Mouse (Mus musculus) ovary, postnatal 10 days (tissue): ENCODE data around the gene Spata3.

Experiments
- DNase-seq: peaks from one replicate; pipeline ENCODE4 v3.0.0; 2022; ENCODE audit warnings: low spot score

Spata3 gene

DNA sequence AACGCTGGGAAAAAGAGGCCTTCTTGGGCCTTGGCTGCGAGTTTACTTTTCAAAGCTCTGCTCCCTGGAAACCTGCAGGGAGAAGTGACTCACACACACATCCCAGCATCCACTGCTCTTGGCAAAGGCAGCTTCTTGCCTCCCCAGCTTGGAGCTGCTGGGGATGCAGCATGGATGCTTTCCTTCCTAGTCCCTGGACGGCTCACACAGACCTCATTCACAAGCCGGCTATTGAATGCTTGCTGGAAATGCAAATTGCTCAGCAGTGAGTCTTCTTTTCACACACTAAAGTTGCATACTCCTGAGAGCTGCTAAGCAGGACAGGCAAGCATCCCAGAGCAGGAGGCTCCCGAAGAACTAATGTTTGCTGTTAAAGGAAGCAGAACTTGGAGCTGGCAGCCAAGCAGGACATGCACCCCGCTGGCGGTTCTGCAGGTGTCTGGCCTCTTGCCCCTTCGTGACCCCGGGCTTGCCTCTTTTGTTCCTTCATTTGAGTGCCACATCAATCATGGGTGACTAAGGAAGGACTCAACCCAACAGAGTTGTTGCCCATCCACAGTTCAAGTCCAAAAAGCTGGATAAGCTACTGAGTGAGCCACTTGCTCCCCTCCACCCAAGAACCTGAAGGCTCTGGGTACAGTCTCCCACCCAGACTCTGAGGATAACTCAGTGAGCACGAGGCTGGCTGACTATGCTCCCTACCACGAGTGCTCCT is 15.8 kb downstream of the Spata3 start:
- DNase-seq = no peak

DNA sequence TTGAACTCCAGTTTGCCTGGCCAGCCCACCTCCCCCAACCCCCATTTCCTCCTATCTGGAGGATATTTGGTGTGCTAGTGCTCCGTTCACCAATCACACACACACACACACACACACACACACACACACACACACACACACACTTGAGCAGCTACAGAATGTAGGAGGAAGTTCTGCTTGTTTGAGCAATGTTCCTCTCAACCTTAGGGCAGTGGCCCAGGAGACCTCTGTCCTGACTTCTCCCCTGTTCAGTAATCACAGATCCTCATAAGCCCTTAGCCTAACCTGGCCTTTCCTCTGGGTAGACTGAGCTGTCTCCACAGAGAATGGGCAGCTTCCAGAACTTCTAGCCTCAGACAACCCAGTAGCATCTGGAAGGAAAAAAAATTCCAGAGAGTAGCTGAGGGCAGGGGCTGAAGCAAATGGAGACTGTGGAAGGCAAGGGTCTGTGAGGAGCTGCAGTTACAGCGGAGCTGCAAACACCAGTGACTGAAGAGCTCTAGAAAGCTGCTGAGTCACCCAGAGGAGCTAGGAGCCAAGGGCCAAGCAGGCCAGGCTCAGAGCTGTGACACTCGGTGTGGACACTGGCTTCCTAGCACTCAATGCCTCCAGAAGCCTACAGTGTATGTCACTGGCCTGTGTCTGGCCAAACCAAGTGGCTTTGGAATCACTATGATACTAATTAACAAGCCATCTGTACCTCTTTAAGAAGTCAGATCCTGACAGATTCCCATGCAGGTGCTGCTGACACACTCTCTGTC is 21.8 kb downstream of the Spata3 start:
- DNase-seq = no peak

DNA sequence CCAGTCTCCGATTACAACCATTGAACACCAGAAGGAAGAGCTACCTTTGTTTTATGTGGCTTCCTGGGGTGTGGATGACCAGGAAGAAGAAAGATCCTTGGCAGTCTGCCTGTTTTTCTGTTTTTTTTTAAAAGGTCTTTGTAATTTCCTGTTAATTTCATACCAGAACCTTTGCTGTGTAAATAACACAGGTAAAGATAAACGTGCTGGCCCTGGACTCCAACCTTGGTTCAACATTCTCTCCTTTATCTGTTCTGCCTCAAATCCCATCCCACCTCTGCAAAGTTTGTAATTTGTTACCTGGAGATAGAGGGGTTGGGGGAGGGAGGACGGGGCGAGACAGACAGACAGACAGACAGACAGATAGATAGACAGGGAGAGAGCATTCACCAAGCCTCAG is 23.5 kb downstream of the Spata3 start:
- DNase-seq = no peak

DNA sequence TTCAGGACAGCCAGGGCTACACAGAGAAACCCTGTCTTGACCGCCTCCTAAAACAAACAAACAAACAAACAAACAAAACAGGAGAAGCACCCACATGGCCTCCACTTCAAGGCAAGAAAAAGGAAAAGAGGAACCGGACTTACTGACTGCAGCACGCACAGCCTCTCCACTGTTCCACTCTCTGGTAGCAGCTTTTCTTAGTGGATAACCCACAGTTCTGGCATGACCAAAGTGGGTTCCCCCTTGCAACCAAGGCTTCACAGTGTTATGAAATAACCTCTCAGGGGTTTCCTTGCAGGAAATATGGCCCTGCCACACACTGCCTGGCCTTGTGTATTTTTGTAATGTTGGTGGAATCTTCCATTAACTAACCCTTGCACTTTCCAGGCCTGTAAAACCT is 24.2 kb downstream of the Spata3 start:
- DNase-seq = no peak

DNA sequence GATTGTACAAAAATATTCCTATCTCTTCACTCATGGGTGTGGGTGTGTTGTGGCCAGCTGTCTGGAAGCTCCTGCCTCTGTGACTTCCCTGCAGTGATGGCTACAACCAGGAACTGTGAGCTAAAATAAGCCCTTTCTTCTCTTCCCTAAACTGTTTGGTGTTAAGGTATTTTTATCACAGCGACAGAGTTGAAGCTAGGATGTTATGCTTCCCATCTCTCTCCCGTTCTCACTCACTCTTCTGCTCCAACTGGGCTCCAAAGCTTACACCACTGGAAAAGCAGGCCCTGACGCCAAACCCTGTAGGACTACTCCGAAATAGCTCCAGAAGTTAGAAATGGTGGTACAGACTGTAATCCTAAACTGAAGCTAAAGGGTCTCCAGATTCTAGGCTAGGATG is 28.4 kb downstream of the Spata3 start:
- no peak for DNase-seq

DNA sequence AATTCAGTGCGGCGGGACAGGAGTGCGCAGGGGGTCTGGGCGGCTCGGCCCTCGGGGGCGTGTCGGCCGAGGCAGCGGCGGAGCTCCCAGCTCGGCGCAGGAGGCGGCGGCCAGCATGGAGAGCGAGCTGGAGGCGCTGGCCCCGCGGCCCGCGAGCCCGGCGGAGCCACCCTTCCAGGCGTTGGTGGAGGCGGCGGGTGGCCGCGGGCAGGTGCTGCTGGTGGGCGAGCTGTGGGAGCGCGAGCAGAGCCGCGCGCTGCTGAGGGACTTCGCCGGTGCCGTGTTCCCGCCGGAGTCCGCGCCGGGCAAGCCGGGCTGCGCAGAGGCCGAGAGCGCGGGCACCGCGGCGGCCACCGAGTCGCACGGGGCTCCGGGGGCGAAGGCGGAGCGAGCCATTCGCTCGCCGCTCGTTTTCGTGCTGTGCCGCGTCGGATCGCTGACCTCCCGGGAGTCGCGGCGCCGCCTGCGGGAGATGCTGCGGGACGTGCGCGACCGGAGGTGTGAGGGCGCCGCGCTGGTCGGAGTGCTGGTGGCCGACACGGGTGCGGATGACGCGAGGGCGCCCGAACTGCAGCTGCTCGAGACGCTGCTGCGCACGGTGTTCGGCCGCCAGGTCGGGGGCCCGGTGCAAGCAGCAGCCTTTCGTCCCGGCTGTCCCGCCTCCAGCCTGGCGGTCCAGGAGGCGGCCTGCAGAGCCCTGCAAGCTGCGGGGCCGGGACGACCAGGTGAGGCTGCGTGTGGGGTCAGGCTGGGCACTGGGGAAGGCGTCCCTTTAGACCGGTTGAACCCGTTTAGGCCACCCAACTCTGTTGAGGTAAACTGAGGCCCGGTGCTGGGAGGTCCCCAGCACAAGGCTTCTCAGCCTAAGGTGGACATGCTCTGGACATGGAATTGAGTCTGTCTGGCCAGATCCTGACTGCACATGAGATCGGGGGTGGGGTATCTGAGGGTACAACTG is 29.5 kb downstream of the Spata3 start, which contains the start of gene 2810459M11Rik:
TSS of gene 2810459M11Rik (plus strand) at position 16 of the 958 bp plus-strand sequence.
- no peak for DNase-seq

DNA sequence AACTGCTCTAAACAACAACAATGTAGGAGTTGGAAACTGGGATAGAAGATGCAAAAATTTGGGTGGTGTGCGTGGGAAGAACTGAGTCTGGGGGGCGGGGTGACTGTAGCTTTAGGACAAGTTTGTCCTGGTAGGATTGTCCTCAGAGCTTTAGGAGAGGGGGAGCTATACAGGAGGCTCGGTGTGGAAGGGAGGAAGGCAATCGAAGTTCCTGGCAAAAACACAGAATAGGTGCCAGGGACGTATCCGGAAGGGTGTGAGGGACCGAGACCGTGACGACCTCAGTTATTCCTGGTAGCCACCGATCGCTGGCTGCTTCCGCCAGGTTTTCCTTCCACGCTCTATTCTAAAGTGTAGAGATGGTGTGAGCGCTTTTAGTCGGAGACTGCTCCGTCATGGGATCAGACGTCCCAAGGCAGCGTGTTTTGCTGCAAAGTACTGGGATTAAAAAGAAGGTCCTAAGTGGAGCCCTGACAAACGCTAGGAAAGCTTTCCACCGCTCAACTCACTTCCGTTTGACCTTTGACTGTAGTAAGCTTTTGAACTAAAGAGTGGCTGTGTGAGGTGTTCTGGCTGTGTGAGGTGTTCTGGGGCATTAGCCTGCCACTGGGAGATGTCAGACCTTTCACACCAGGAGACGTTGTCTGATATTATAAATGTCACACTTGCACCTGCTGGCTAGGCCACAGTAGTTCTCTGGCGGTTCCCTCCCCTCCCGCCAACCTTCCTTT is 30.4 kb downstream of the Spata3 start:
- DNase-seq = no peak

DNA sequence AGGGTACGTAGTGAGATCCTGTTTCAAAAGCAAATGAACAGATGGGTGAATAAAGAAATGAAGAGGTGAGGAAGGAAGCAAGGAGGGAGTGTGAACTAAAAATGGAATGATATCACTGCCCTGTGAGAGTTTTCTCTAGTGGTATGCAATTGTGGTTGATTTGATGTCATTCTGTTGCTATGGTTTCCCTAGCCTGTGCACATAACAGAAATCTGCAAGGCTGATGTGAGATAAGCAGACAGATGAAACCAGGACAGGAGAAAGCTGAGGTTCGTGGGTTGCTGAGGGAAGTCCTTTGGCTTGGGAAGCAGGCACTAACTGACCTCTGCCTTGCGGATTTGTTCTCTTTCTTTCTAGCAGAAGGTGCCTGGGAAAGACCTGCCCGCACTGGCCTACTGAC is 31.6 kb downstream of the Spata3 start:
- no peak for DNase-seq

DNA sequence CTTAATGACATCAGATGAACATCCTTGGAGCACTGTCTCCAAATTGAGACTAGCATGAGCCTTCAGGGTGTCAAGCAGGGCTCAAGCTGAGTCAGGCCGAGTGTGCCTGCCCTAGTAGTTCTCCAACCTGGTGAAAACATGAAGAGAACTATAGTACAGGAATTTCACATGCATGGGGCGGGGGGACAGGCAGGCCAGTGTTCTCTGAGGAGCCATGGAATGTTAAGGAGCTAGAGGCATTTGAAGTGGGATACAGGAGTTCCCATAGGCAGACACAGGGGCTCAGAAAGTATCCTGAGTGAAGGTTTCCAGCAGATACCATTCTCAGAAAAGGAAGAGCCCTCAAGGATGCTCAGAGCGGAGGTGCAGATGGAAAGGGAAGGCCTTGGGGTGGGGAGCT is 32.1 kb downstream of the Spata3 start:
- DNase-seq = no peak

DNA sequence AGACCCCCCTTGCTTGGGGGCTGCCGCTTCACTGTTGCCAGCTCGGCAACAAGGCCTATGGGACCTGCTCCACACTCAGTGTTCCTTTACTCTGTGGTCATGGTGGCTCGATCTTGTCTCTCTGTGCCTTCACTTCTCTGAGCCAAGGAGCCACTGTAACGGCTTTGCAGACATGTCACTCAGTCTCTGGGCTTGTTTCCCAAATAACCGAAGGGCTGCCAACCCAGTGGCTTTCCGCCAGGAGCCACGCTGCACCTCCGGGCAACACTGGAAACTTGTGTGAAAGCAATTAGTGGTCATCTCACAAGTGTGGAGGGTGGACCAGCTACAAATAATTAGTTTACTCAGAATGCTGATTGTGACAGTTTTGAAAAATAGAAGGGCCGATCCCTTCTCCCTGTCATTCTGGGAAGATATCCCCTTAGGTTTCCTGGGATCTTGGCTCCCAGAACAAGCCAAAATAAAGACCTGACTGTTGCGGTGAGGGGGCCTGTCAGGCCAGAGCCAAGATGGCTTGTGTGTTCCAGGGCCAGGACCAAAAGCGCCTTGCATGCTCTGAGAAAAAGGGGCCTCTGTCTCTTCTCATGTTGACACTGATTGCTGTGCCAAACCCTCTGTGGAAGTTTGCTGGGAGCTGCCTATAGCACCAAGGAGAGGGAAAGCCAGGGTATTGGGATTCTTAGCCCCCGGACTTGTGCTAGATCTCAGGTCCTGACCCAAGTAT is 36.7 kb downstream of the Spata3 start:
- DNase-seq = no peak

DNA sequence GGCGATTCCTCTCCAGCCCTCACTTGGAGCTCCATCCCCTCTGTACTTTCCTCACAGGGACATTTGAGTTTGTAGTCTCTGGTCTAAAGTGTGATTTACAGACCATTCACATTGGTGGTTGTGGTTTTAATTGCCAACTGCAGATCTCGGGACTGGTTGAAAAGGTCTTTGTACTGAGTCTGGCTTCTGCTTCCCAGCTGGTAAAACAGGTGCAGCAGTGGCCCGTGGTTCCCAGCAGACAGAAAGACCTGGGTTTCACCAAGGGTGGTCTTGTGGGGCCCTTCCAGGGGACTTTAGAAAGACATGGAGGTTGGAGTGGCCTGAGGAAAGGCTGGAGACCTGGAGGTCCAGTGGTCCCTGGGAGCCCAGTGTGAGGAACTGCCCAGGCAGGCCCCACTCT is 38.3 kb downstream of the Spata3 start:
- DNase-seq = no peak

DNA sequence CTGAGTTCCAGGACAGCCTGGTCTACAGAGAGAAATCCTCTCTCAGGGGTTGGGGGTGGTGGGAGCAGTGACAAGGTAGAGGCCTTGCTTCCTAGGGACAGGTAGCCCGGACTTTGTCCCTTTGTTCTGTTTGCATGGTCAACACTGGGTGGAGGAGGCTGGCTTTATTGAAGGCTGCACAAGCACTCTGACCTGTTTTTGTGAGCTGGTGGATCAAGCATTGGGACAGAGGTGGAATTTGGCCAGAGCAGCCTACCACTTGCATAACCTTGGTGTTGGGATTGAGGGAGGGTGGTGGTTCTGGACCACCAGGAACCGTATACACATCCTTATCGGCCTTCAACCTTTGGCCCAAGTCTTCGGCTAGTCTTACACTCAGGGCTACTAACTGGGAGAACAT is 39.7 kb downstream of the Spata3 start:
- DNase-seq = no peak

DNA sequence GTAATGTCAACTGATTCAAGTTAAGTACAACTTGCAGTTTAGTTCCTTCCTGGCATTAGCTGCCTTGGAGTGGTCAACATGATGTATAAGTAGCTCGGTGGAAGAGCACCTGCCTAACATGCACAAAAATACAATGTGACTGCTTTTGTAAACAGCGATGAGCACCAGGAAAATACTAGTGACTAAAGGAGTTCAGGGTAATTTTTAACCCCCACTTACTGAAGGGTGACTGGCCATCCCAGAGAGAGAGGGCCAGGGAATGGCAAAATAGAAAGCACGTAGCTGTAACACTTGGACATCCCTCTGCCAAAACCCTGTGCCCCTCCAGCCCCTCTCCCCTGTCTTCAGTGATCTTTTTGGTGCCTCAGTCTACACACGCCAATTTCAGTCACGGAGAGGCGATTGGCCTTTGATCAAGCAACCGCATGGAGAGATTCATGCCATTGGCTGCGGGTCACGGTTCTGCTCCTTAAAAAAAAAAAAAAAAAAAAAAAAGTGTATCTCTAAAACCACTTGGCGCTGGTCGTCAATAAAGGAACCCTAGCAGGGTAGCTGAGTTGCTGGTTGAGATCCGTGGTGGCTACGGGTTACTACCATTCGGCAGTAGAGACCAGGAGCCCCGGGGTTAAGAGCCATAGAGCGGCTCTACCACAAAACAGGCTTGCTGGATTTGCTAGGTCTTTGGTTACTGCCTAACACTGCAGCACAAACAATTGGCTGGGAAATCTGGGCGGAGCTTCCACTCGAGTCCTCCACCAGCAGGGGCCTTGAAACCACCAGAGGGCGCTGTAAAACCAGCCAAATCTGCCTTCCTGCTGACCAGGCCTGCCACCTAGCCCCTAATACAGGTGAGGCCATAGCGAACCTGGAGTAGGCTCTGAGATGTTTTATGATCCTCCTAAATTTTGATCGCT is 42.5 kb downstream of the Spata3 start:
- peak; percentile 83 for DNase-seq

DNA sequence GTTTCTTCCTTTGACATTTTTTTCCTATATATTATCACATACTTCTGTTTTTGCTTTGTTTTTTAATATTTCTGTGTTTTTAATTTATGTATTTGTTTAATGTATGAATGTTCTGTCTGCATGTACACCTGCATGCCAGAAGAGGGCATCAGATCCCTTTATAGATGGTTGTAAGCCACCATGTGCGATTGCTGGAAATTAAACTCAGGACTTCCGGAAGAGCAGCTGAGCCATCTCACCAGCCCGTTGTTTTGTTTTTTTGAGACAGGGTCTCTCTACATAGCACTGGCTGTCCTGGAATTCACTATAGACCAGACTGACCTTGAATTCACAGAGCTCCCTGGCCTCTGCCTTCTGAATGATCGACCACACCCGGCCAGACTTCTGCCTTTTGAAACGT is 45.9 kb downstream of the Spata3 start:
- no peak for DNase-seq

DNA sequence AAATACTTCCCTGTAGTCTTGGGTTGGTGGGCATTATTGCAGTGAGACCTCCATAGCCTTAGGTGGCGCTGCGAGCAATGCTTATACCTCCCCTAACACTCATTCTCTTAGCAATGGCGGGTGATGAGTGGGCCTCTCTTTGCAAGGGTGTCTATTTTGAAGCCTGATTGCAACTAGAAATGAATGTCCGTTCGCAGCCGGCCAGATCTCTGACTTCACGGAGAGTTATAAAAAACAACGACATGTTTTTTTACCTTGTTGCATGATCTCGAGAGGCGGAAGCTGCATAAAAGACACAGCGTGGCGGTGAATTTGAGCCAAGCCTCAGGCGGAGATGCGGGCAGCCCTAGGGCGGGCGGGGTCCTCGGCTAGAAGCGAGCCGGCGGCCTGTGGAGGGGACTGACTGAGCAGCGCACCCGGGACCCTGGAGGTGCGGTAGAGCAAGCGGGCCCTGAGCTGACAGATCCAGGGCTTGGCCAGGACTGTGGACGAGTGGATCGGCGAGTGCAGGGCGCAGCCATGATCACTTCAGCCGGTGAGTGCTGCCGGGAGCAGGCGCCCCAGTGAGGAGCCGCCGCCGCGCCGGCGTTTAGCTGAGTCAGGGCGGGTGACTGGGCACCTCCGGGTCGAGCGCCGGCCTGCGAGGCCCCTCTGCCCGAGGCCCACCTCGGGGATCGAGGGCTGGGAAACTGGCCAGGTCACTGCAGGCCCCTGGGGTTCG is 47.8 kb downstream of the Spata3 start, which contains the start of gene Psmd1:
TSS of gene Psmd1 (plus strand) at position 117 of the 721 bp plus-strand sequence.
- peak; percentile 86 for DNase-seq

DNA sequence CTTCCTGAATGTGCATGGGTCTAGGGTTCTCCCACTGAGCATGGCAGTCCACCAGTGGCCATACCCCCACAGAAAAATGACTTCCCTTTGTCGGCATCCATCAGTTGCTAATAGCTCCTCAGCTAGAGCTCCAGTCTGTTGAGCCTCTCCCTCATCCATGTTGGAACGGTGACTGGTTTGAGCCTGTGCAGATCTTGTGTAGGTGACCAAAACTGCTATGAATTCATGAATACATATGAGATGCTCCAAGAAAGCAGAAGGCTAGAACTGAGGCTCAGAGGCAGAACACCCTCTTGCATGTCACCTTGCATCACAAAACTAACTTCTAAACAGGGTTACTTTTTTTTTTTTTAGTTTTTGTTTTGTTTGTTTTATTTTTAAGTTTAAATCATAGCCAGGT is 59.9 kb downstream of the Spata3 start:
- no peak for DNase-seq
